Mouse (Mus musculus): ENCODE measurements at regions not wholly inside any gene's neighbourhood (a gene's known extent, or its start where the extent isn't known, plus 50 kb on each side); places are given as distances from the start of the nearest gene placed in this dataset.

GRCm38 (mm10) chr7:58557535-58557934 is 98.4 kb upstream of the Atp10a start:
- DNase-seq (ENCODE audit: extremely low spot score), result no peak

- no peak for DNase-seq (ENCODE audit: extremely low spot score)
Observed at GRCm38 (mm10) chr7:58568807-58569206, 87.2 kb upstream of the Atp10a start.

- peak; percentile 37 for DNase-seq (ENCODE audit: extremely low spot score)
Observed at GRCm38 (mm10) chr7:58584241-58584820, 71.6 kb upstream of the Atp10a start.

- no peak for DNase-seq (ENCODE audit: extremely low spot score)
Observed at GRCm38 (mm10) chr7:58585626-58586256, 70.2 kb upstream of the Atp10a start.

GRCm38 (mm10) chr7:58595951-58596350 is 60.0 kb upstream of the Atp10a start:
- DNase-seq (ENCODE audit: extremely low spot score), result no peak
